Mouse (Mus musculus): ENCODE measurements around the gene Abhd18.
A peak's percentile ranks its signal among the peaks of the same experiment; 100 is the strongest.

Gene Abhd18

GRCm38 (mm10) chr3:40950601-40951201 is 103.9 kb downstream of the Abhd18 start:
- no peak for DNase-seq

- DNase-seq: peak; percentile 23
Observed at GRCm38 (mm10) chr3:40951365-40951764, 104.6 kb downstream of the Abhd18 start.

- no peak for DNase-seq
Observed at GRCm38 (mm10) chr3:40952606-40953005, 105.8 kb downstream of the Abhd18 start.

GRCm38 (mm10) chr3:40954792-40955191 is 108.0 kb downstream of the Abhd18 start:
- DNase-seq: no peak

- DNase-seq: no peak
Observed at GRCm38 (mm10) chr3:40958831-40959230, 112.1 kb downstream of the Abhd18 start.

- no peak for DNase-seq
Observed at GRCm38 (mm10) chr3:40980758-40981157, 134.0 kb downstream of the Abhd18 start.

GRCm38 (mm10) chr3:40987539-40987938 is 140.8 kb downstream of the Abhd18 start:
- no peak for DNase-seq
